Mouse (Mus musculus) central nervous system, embryonic 18 days (tissue): ENCODE data around the gene Rnf113a1. TPM values are rescaled to one million over a fixed set of nuclear protein-coding genes. Genes with fewer than 3 reads are reported as not detected.

Experiments used
- polyA plus RNA-seq: library from polyadenylated mRNA; depleted of rRNA; stranded (reverse); fragments of >200 nt; gene quantifications from 2 replicates; pipeline ENCODE4 v1.2.3, GENCODE M21; 2012; rRNA removed

Gene Rnf113a1
- 10.3 and 10.7 TPM in 2 replicates for polyA plus RNA-seq

GRCm38 (mm10) chrX:37191105-37191743, at the start of gene Rnf113a1, which contains the start of gene Ndufa1:
Gene Rnf113a1, plus strand, starts transcription at chrX:37191245.
Gene Ndufa1, minus strand, starts transcription at chrX:37191163.

DNA sequence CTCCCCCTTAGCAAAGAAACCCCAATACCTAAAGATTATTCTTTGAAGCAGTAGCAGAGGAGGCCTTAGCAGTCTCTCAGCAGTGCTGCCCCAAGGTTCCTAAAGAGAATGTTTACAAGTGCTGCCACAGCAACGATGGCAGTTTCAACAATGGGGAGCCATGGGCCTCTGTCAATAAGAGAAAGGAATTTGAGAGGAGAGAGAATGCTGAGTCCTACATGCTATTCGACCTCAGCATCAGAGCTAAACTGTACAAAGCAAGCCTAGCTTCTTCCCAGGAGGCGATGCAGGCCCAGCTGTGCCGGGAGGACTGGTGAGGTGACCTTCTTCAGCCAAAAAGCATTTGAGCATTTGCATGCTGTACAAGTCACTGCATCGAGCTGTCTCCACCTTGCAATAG, 22.3 kb upstream of the Rnf113a1 start, which contains the start of gene Akap14:
TSS of gene Akap14 (minus strand) at position 101 of the 400 bp plus-strand sequence.

DNA sequence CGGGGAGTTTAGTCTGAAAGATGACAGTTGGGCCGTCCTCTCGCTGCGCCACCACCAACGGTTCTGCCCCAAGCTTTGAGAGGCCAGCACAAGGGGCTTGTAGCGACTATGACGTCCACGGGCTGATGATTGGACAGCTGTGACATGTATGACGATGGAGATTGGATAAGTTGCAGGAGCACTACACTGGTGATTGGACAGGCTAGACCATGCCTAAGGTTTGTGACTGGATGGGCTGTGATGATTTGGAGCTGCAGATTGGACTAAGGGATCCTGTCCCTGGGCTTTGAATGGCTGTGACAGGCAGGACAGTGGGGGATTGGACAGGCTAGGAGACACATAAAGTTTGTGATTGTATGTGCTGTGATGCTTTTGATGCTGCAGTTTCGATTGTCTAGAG, 19.9 kb downstream of the Rnf113a1 start, which contains the start of gene Gm9:
TSS of gene Gm9 (minus strand) at position 101 of the 400 bp plus-strand sequence.

GRCm38 (mm10) chrX:37222158-37222557, 31.1 kb downstream of the Rnf113a1 start, which contains the start of gene Rhox1:
Gene Rhox1, minus strand, starts transcription at chrX:37222258.

Other genes starting within 250 kb of the Rnf113a1 start
- 68.3 and 72.1 TPM in 2 replicates for gene Sept6, start 199.5 kb upstream of the Rnf113a1 start, polyA plus RNA-seq
- not detected in 2 replicates for gene Sowahd, start 142.4 kb upstream of the Rnf113a1 start, polyA plus RNA-seq
- gene Rpl39, start 105.8 kb upstream of the Rnf113a1 start, polyA plus RNA-seq, result 667 and 729 TPM in 2 replicates
- 41.3 and 44.8 TPM in 2 replicates for gene Upf3b, start 80.9 kb upstream of the Rnf113a1 start, polyA plus RNA-seq
- 8.5 and 8.7 TPM in 2 replicates for gene Nkap, start 64.5 kb upstream of the Rnf113a1 start, polyA plus RNA-seq
- 0.28 and 0.31 TPM in 2 replicates for gene Akap14, start 22.4 kb upstream of the Rnf113a1 start, polyA plus RNA-seq
- gene Ndufa1, start 82 bp upstream of the Rnf113a1 start, polyA plus RNA-seq, result 460 and 484 TPM in 2 replicates
- not detected in 2 replicates for gene Gm9, start 19.8 kb downstream of the Rnf113a1 start, polyA plus RNA-seq
- not detected in 2 replicates for gene Rhox1, start 31.0 kb downstream of the Rnf113a1 start, polyA plus RNA-seq
- not detected in 2 replicates for gene Rhox2a, start 53.7 kb downstream of the Rnf113a1 start, polyA plus RNA-seq
- gene Rhox3a, start 58.7 kb downstream of the Rnf113a1 start, polyA plus RNA-seq, result not detected in 2 replicates
- not detected in 2 replicates for gene Rhox4a, start 74.1 kb downstream of the Rnf113a1 start, polyA plus RNA-seq
- gene Rhox3a2, start 188.8 kb downstream of the Rnf113a1 start, polyA plus RNA-seq, result not detected in 2 replicates
- gene Rhox4a2, start 199.6 kb downstream of the Rnf113a1 start, polyA plus RNA-seq, result not detected in 2 replicates
- gene Rhox2b, start 220.8 kb downstream of the Rnf113a1 start, polyA plus RNA-seq, result not detected in 2 replicates
- not detected in 2 replicates for gene Rhox4b, start 241.2 kb downstream of the Rnf113a1 start, polyA plus RNA-seq